Mouse (Mus musculus): Measurements from ENCODE around the gene Gpr87. TPM values are rescaled to one million over a fixed set of nuclear protein-coding genes. Genes with fewer than 3 reads are reported as not detected.

The Gpr87 gene
- polyA plus RNA-seq, 1 experiment from 2014 or later: not detected

- no peak overlapping the region for H3K4me3 ChIP-seq (replicated peaks; ENCODE audit: low read length)
- no peaks in the 10 kb centered on the region for H3K27me3 ChIP-seq (replicated peaks; ENCODE audit: control insufficient read depth, insufficient read depth, low read length)
- no peak for ATAC-seq
- no peak overlapping the region for H3K9ac ChIP-seq (replicated peaks; ENCODE audit: low read depth, low read length)
- no peak overlapping the region for H3K27ac ChIP-seq (ENCODE audit: low read length)
- no peaks in the 10 kb centered on the region for H3K9me3 ChIP-seq (ENCODE audit: control insufficient read depth, low read length)
- H3K4me2 ChIP-seq (ENCODE audit: low read length): no peak overlapping the region
- H3K36me3 ChIP-seq (ENCODE audit: control insufficient read depth, insufficient read depth): no peaks in the 10 kb centered on the region
- H3K4me1 ChIP-seq (replicated peaks; ENCODE audit: control insufficient read depth, insufficient read depth, low read length): no peaks in the 10 kb centered on the region
- WGBS: 80% methylated on average over 5 of the region's 5 CpGs
Observed at GRCm38 (mm10) chr3:59135911-59136653, 58.8 kb downstream of the Gpr87 start.

GRCm38 (mm10) chr3:59133189-59133588 is 61.7 kb downstream of the Gpr87 start:
- Histone ChIP-seq H3K27me3 (replicated peaks; ENCODE audit: control insufficient read depth, insufficient read depth, low read length) (no peaks in the 10 kb centered on the region), H3K4me3 (replicated peaks; ENCODE audit: low read length) (no peak overlapping the region), H3K9me3 (ENCODE audit: control insufficient read depth, low read length) (no peaks in the 10 kb centered on the region), H3K4me1 (replicated peaks; ENCODE audit: control insufficient read depth, insufficient read depth, low read length) (no peaks in the 10 kb centered on the region), H3K9ac (replicated peaks; ENCODE audit: low read depth, low read length) (no peak overlapping the region), H3K4me2 (ENCODE audit: low read length) (no peak overlapping the region), H3K36me3 (ENCODE audit: control insufficient read depth, insufficient read depth) (no peaks in the 10 kb centered on the region), H3K27ac (ENCODE audit: low read length) (no peak overlapping the region)
- WGBS: 87% methylated on average over 5 of the region's 5 CpGs
- no peak for ATAC-seq

- H3K9me3 ChIP-seq (ENCODE audit: control insufficient read depth, low read length): no peaks in the 10 kb centered on the region
- 89% methylated on average over 4 of the region's 4 CpGs for WGBS
- no peaks in the 10 kb centered on the region for H3K27me3 ChIP-seq (replicated peaks; ENCODE audit: control insufficient read depth, insufficient read depth, low read length)
- no peak for ATAC-seq
- H3K4me2 ChIP-seq (ENCODE audit: low read length): no peak overlapping the region
- no peak overlapping the region for H3K4me3 ChIP-seq (replicated peaks; ENCODE audit: low read length)
- H3K27ac ChIP-seq (ENCODE audit: low read length): no peak overlapping the region
- H3K4me1 ChIP-seq (replicated peaks; ENCODE audit: control insufficient read depth, insufficient read depth, low read length): no peaks in the 10 kb centered on the region
- no peak overlapping the region for H3K9ac ChIP-seq (replicated peaks; ENCODE audit: low read depth, low read length)
- H3K36me3 ChIP-seq (ENCODE audit: control insufficient read depth, insufficient read depth): no peaks in the 10 kb centered on the region
Observed at GRCm38 (mm10) chr3:59131966-59132365, 62.9 kb downstream of the Gpr87 start.

GRCm38 (mm10) chr3:59131081-59131480 is 63.8 kb downstream of the Gpr87 start:
- H3K36me3 ChIP-seq (ENCODE audit: control insufficient read depth, insufficient read depth): no peaks in the 10 kb centered on the region
- H3K4me2 ChIP-seq (ENCODE audit: low read length): no peak overlapping the region
- H3K9ac ChIP-seq (replicated peaks; ENCODE audit: low read depth, low read length): no peak overlapping the region
- no peaks in the 10 kb centered on the region for H3K9me3 ChIP-seq (ENCODE audit: control insufficient read depth, low read length)
- no peaks in the 10 kb centered on the region for H3K27me3 ChIP-seq (replicated peaks; ENCODE audit: control insufficient read depth, insufficient read depth, low read length)
- H3K4me3 ChIP-seq (replicated peaks; ENCODE audit: low read length): no peak overlapping the region
- no peak overlapping the region for H3K27ac ChIP-seq (ENCODE audit: low read length)
- no peak for ATAC-seq
- WGBS: 74% methylated on average over 4 of the region's 4 CpGs
- no peaks in the 10 kb centered on the region for H3K4me1 ChIP-seq (replicated peaks; ENCODE audit: control insufficient read depth, insufficient read depth, low read length)

- no peak for ATAC-seq
- Histone ChIP-seq H3K4me2 (ENCODE audit: low read length) (no peak overlapping the region), H3K9me3 (ENCODE audit: control insufficient read depth, low read length) (no peaks in the 10 kb centered on the region), H3K4me3 (replicated peaks; ENCODE audit: low read length) (no peak overlapping the region), H3K9ac (replicated peaks; ENCODE audit: low read depth, low read length) (no peak overlapping the region), H3K27ac (ENCODE audit: low read length) (no peak overlapping the region), H3K4me1 (replicated peaks; ENCODE audit: control insufficient read depth, insufficient read depth, low read length) (no peaks in the 10 kb centered on the region), H3K36me3 (ENCODE audit: control insufficient read depth, insufficient read depth) (no peaks in the 10 kb centered on the region), H3K27me3 (replicated peaks; ENCODE audit: control insufficient read depth, insufficient read depth, low read length) (no peaks in the 10 kb centered on the region)
- 77% methylated on average over 8 of the region's 8 CpGs for whole genome bisulfite sequencing
Observed at GRCm38 (mm10) chr3:59130431-59130830, 64.5 kb downstream of the Gpr87 start.

- no peak for ATAC-seq
- no peaks in the 10 kb centered on the region for H3K36me3 ChIP-seq (ENCODE audit: control insufficient read depth, insufficient read depth)
- no peaks in the 10 kb centered on the region for H3K9me3 ChIP-seq (ENCODE audit: control insufficient read depth, low read length)
- no peaks in the 10 kb centered on the region for H3K27me3 ChIP-seq (replicated peaks; ENCODE audit: control insufficient read depth, insufficient read depth, low read length)
- H3K4me2 ChIP-seq (ENCODE audit: low read length): no peak overlapping the region
- no peak overlapping the region for H3K4me3 ChIP-seq (replicated peaks; ENCODE audit: low read length)
- H3K27ac ChIP-seq (ENCODE audit: low read length): no peak overlapping the region
- H3K4me1 ChIP-seq (replicated peaks; ENCODE audit: control insufficient read depth, insufficient read depth, low read length): no peaks in the 10 kb centered on the region
- WGBS: 87% methylated on average over 3 of the region's 3 CpGs
- H3K9ac ChIP-seq (replicated peaks; ENCODE audit: low read depth, low read length): no peak overlapping the region
Observed at GRCm38 (mm10) chr3:59129547-59129946, 65.4 kb downstream of the Gpr87 start.

Other genes starting within 250 kb of the Gpr87 start
- gene Med12l, start 189.3 kb downstream of the Gpr87 start, polyA plus RNA-seq (2015; fragmentation: Nextera tagmentation; extraction: Ambion mirVana): 3.3 and 4.3 TPM in 2 replicates
- 0.81 and 1.8 TPM in 2 replicates for gene Gpr171, start 93.3 kb downstream of the Gpr87 start, polyA plus RNA-seq (2015; fragmentation: Nextera tagmentation; extraction: Ambion mirVana)
- 3.9 and 4.3 TPM in 2 replicates for gene P2ry14, start 41.5 kb downstream of the Gpr87 start, polyA plus RNA-seq (2015; fragmentation: Nextera tagmentation; extraction: Ambion mirVana)
- gene P2ry13, start 15.8 kb upstream of the Gpr87 start, polyA plus RNA-seq (2015; fragmentation: Nextera tagmentation; extraction: Ambion mirVana): 1.8 and 2.2 TPM in 2 replicates
- gene P2ry12, start 67.8 kb upstream of the Gpr87 start, polyA plus RNA-seq (2015; fragmentation: Nextera tagmentation; extraction: Ambion mirVana): 9.8 and 10.4 TPM in 2 replicates
- gene Igsf10, start 149.3 kb upstream of the Gpr87 start, polyA plus RNA-seq (2015; fragmentation: Nextera tagmentation; extraction: Ambion mirVana): 2.3 and 2.5 TPM in 2 replicates